Mouse (Mus musculus) megakaryocyte, embryonic 14.5 days (primary cell): ENCODE results near the gene Dock2.

Source experiments
- FLI1 ChIP-seq: IDR thresholded peaks from 2 replicates; pipeline ENCODE4 v1.6.1; 2012; ENCODE audit warnings: low read length, inconsistent platforms, mixed read lengths
- GATA1 ChIP-seq: IDR thresholded peaks from 3 replicates; pipeline ENCODE4 v1.6.1; 2012; ENCODE audit warnings: mixed read lengths, low read length, inconsistent platforms, borderline replicate concordance

- TF ChIP-seq GATA1 (no peak), FLI1 (no peak)
Measured at GRCm38 (mm10) chr11:34316176-34316575, 467.5 kb downstream of the Dock2 start.
